Mouse (Mus musculus) liver, embryonic 16.5 days (tissue): Measurements from ENCODE around the gene Mtx1. TPM values are rescaled to one million over a fixed set of nuclear protein-coding genes. Genes with fewer than 3 reads are reported as not detected.

Experiments
- ATAC-seq: fragments of 200-750 bp; cut with Nextera tagmentation; 2 replicates; pipeline ENCODE4 v1.8.0; 2017; ENCODE audit warnings: low read depth, mild to moderate bottlenecking, moderate number of reproducible peaks, moderate library complexity
- H3K27ac ChIP-seq: fragments of 300-500 bp; sonication (generic); 2 replicates; pipeline ENCODE4 v1.5.1; 2014; ENCODE audit warnings: mild to moderate bottlenecking, low read length
- H3K27me3 ChIP-seq: fragments of 300-500 bp; sonication (generic); 2 replicates; pipeline ENCODE4 v1.6.1; 2014; ENCODE audit warnings: low read depth, low read length, mixed read lengths; ENCODE audit not compliant: control insufficient read depth, insufficient read depth
- H3K36me3 ChIP-seq: fragments of 300-500 bp; sonication (generic); 2 replicates; pipeline ENCODE4 v1.6.1; 2014; ENCODE audit warnings: mild to moderate bottlenecking; ENCODE audit not compliant: control insufficient read depth, insufficient read depth
- H3K4me1 ChIP-seq: fragments of 300-500 bp; sonication (generic); 2 replicates; pipeline ENCODE4 v1.6.1; 2014; ENCODE audit warnings: low read depth, low read length, mixed read lengths; ENCODE audit not compliant: control insufficient read depth
- H3K4me2 ChIP-seq: fragments of 300-500 bp; sonication (generic); 2 replicates; pipeline ENCODE4 v1.6.1; 2014; ENCODE audit warnings: low read depth, low read length, mixed read lengths
- H3K4me3 ChIP-seq: fragments of 300-500 bp; sonication (generic); 2 replicates; pipeline ENCODE4 v1.5.1; 2014; ENCODE audit warnings: low read depth, mild to moderate bottlenecking, low read length
- H3K9ac ChIP-seq: fragments of 300-500 bp; sonication (generic); 2 replicates; pipeline ENCODE4 v1.6.1; 2014; ENCODE audit warnings: low read depth, low read length
- H3K9me3 ChIP-seq: fragments of 300-500 bp; sonication (generic); replicated peaks from 2 replicates; pipeline ENCODE4 v1.6.1; 2016; ENCODE audit warnings: low read length; ENCODE audit not compliant: control insufficient read depth
- WGBS: fragments of 180-500 bp; shearing (Covaris S2); extraction: QIAGEN DNeasy Blood & Tissue Kit; methylation state at CpG from one replicate; pipeline ENCODE4 v1.1.7; 2014; ENCODE audit not compliant: insufficient replicate concordance; 5-methylcytosine and 5-hydroxymethylcytosine counted together
- polyA plus RNA-seq: library from polyadenylated mRNA; unstranded; fragments of >200 nt; fragmentation: Nextera tagmentation; extraction: Ambion mirVana; gene quantifications from 2 replicates; pipeline ENCODE4 v1.2.1, GENCODE M21; 2015

Gene Mtx1
- polyA plus RNA-seq, 1 experiment from 2014 or later: 94.4 TPM

DNA sequence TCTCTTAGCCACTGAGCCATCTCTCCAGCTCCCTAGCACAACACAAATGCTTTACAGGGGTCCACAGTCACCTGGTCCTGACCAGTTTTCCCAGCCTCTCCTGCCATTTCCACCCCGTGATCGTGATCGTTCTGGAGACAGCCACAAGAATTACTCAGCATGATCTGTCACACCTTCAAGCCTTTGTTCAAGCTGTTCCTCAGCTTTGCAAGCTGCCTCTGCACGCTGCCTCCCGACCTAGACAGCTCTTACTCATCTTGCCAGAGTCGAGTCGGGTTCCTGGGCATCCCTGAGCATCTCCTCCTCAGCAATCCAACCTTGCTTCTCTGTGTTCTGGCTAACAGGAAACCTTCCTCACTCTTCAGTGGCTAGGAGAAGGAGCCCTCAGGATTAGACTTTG is 32.2 kb upstream of the Mtx1 start, which contains the start of gene Dpm3:
Gene Dpm3 (plus strand): TSS at position 283 of the 400 bp plus-strand sequence.
- no peak within 1 kb of the TSS for H3K4me3 ChIP-seq
- no peaks in the 10 kb centered on the region; the same call in 1 of the 2 replicates for H3K4me1 ChIP-seq
- no peaks in the 10 kb centered on the region for H3K9me3 ChIP-seq
- no peak within 1 kb of the TSS for H3K9ac ChIP-seq
- H3K4me2 ChIP-seq: no peak within 1 kb of the TSS
- H3K27ac ChIP-seq: no peak within 1 kb of the TSS
- H3K27me3 ChIP-seq: 0 out of 2 replicates have a peak, but pooled peaks cover 2% of the 10 kb centered on the region
- WGBS: 45% methylated on average over 7 of the region's 7 CpGs
- ATAC-seq: no peak
- no peaks in the 10 kb centered on the region for H3K36me3 ChIP-seq

DNA sequence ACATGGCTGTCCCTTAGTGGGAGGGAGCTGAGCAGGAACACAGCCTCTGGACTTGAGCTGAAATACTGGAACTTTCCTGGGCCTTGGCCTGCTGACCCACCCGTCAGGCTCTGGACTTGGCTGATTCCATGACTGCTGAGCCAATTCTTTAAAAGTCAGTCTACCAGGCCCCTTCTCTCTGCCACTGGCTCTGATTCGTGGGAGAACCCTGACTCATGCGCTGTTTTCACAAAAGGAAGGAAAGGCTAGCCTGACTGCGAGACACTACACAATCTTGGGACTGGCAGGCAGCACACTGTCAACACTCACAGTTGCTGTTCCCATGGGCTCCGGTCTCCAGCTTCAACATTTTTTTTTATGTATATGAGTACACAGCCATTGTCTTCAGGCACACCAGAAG is 29.3 kb upstream of the Mtx1 start:
- H3K27me3 ChIP-seq: peaks cover 8% of the 10 kb centered on the region
- 50% methylated on average over 5 of the region's 5 CpGs for WGBS
- no peak for ATAC-seq

DNA sequence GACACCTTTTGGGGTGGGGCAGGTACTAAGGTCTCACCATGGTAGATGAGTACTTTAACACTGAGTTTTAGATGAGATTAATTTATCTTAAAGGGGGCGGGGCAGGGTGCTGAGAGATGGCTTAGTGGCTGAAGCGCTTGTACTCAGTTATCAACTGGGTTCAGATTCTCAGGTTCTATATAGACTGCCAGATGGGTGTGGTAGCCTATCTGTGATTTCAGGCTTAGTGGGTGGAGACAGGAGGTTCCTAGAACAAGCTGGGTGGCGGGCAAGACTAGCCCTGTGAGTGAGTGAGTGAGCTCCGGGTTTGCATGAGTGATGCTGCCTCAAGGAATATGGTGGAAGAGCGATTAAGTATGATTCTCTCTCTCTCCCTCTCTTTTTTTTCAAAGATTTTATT is 28.1 kb upstream of the Mtx1 start:
- Histone ChIP-seq H3K4me3 (no peak overlapping the region), H3K4me1 (peaks cover 12% of the 10 kb centered on the region), H3K4me2 (no peak overlapping the region), H3K9me3 (no peaks in the 10 kb centered on the region), H3K27me3 (peaks cover 8% of the 10 kb centered on the region), H3K36me3 (no peaks in the 10 kb centered on the region), H3K27ac (no peak overlapping the region), H3K9ac (no peak overlapping the region)
- ATAC-seq: no peak
- 46% methylated on average over 5 of the region's 5 CpGs for WGBS

More for the DNA sequence above, 29.3 kb upstream of the Mtx1 start:
- H3K9me3 ChIP-seq: no peaks in the 10 kb centered on the region
- H3K36me3 ChIP-seq: no peaks in the 10 kb centered on the region
- peaks cover 5% of the 10 kb centered on the region for H3K4me1 ChIP-seq
- H3K9ac ChIP-seq: no peak overlapping the region
- no peak overlapping the region for H3K4me2 ChIP-seq
- H3K4me3 ChIP-seq: no peak overlapping the region
- no peak overlapping the region for H3K27ac ChIP-seq

DNA sequence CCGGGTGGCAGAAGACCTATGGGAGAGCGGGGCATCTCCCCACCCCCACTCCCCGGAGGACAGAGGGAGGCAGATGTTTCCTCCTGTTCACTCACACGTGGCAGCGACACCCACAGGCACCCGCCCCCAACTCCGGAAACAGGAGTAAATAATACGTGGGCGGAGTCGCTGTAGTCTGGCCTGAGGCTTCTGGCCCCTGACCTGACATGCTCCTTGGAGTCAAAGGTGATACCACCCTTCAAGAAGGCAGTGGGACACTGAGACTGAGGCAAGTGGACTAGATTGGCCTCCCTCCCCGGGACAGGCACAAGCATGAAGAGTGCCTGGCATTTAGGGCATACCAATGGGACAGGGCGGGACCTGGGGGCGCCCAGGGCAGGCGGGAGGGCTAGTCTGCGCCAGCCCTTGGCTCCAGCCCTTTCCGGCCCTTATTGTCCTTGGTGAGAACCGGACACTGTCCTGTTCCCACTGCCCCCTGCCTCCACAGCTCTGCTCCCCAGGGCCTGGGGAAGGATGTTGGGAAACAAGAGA is 24.5 kb upstream of the Mtx1 start:
- peaks cover 17% of the 10 kb centered on the region for H3K4me1 ChIP-seq
- H3K9ac ChIP-seq: no peak overlapping the region
- no peaks in the 10 kb centered on the region for H3K36me3 ChIP-seq
- peak overlapping the region; percentile 32; the same call in 1 of the 2 replicates for H3K4me2 ChIP-seq
- WGBS: 3% methylated on average over 17 of the region's 17 CpGs
- H3K27me3 ChIP-seq: peaks cover 6% of the 10 kb centered on the region
- no peak overlapping the region for H3K27ac ChIP-seq
- ATAC-seq: peak; percentile 60
- H3K9me3 ChIP-seq: no peaks in the 10 kb centered on the region
- H3K4me3 ChIP-seq: no peak overlapping the region

DNA sequence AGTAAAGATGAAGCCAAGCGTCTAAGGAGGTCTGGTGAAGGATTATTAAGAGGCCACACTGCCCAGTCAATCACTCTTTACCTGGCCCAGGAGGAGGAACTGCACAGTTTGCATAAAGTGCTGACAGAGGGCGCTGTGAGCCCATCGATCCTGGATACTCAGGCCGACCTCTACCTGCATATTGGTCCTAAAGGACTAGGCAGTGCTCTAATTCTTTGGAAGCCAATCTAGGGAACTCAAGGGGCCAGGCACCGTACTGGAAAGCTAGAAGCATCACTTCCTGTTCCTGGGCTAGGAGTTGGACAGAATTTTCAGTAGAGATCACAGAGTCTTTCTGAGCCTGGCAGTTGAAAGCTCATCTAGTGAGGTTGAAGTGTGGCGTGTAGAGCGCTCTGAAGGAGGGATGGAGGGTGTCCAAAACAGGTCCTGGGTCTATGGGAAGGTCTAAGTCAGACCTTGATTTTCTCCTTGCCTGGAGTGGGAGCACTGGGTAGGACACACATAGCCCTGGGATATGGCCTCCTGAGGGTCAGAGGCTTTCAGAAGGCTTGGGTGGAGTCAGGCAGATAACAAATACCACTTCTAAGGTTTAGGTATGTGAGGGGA is 23.6 kb upstream of the Mtx1 start:
- Histone ChIP-seq H3K27me3 (peaks cover 8% of the 10 kb centered on the region), H3K9ac (no peak overlapping the region), H3K4me3 (no peak overlapping the region), H3K27ac (no peak overlapping the region), H3K36me3 (no peaks in the 10 kb centered on the region), H3K4me2 (no peak overlapping the region), H3K4me1 (peaks cover 23% of the 10 kb centered on the region), H3K9me3 (no peaks in the 10 kb centered on the region)
- WGBS: 15% methylated on average over 7 of the region's 7 CpGs
- no peak for ATAC-seq

DNA sequence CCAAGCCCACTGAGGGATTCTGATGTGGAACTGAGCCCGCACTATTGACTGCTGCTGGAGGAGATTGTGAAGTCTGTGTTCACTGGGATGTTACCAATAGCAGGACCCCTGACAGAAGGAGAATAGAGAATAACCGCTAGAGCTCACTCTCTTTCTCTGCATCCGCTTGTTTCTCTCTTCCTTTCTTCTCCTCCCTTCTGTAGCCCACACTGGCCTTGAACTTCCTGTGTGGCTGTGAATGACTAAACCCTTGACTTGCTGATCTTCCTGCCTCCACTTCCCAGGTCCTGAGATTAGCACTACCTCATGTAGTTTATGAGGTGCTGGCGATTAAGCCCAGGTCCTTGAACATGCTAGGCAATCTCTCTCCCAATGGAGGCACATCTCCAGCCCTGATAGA is 20.6 kb upstream of the Mtx1 start:
- H3K4me1 ChIP-seq: peaks cover 35% of the 10 kb centered on the region
- H3K4me3 ChIP-seq: no peak overlapping the region; the same call in 1 of the 2 replicates
- no peak overlapping the region for H3K9ac ChIP-seq
- peak overlapping the region; percentile 88 for H3K4me2 ChIP-seq
- no peak for ATAC-seq
- no peaks in the 10 kb centered on the region for H3K36me3 ChIP-seq
- no peaks in the 10 kb centered on the region for H3K9me3 ChIP-seq
- H3K27me3 ChIP-seq: peaks cover 25% of the 10 kb centered on the region
- WGBS: 70% methylated on average over 4 of the region's 4 CpGs
- no peak overlapping the region for H3K27ac ChIP-seq

DNA sequence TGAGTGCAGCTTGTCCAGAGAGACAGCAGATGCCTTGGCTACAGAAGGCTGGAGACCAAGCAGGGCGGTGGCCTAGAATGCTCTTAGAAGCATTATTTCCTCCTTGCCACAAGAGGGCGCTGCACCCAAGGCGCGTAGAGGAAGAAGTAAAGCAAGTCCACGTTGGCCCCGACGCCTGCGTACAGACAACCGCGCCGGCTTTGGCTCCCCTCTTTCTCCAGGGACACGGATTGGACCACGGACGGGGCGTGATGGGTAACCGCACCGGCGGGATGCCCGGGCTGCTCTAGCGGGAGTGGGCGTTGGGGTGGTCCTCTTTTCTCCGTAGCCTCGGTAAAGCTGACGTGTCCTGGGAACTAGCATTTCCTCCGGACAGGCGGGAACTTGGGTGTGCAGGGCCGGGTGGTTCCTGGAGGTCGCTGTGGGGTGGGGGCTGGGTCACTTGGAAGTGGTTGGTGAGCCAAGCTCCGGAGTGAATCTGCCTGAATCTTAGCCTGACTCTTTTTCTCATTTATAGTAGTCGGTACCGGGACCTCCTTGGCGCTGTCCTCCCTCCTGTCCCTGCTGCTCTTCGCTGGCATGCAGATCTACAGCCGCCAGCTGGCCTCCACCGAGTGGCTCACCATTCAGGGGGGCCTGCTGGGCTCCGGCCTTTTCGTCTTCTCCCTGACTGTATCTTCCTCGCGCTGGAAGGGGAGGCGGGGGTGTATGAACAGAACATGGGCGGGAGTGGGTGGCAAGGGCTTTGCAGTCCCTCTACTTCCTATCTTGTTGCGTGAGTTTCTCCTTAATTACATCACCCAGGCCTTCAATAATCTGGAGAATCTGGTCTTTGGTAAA is 19.6 kb upstream of the Mtx1 start, which contains the start of gene Trim46:
Gene Trim46 (minus strand): TSS at position 49 of the 840 bp plus-strand sequence.
- H3K4me1 ChIP-seq: peaks cover 33% of the 10 kb centered on the region
- under 1% methylated on average over 42 of the region's 42 CpGs for WGBS
- H3K9me3 ChIP-seq: no peaks in the 10 kb centered on the region
- peak within 1 kb of the TSS; percentile 41; the same call in 1 of the 2 replicates for H3K27ac ChIP-seq
- H3K4me2 ChIP-seq: peak within 1 kb of the TSS; percentile 88
- peak; percentile 57 for ATAC-seq
- H3K4me3 ChIP-seq: peak within 1 kb of the TSS; percentile 68
- H3K36me3 ChIP-seq: no peaks in the 10 kb centered on the region
- peaks cover 20% of the 10 kb centered on the region for H3K27me3 ChIP-seq
- peak within 1 kb of the TSS; percentile 68 for H3K9ac ChIP-seq

DNA sequence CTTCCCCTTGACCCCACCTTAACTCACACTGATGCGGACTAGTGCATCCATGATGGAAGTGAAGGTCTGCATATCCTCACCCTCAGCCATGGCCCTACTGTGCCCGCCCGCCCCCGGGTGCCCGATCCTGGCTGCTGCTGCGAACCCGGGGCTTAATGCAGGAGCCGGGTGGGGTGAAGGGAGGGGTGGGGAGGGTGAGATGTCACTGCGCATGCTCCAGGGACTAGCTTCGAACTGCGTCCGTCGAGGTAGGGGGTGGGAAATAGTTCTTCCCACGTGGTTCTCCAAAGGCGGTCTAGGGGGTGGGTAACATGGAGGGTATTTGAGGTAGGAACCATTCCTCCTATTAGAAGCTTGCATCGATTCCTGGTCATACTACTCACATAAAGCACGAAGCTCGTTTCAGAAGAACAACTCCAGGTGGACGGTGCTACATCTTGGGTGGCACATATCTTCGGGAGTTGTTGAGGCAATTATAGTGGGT is 18.8 kb upstream of the Mtx1 start, which contains the start of gene Krtcap2:
Gene Krtcap2 (plus strand): TSS at position 279 of the 484 bp plus-strand sequence.
- peak within 1 kb of the TSS; percentile 68 for H3K9ac ChIP-seq
- peak within 1 kb of the TSS; percentile 41; the same call in 1 of the 2 replicates for H3K27ac ChIP-seq
- no peaks in the 10 kb centered on the region for H3K36me3 ChIP-seq
- peak within 1 kb of the TSS; percentile 68 for H3K4me3 ChIP-seq
- peaks cover 25% of the 10 kb centered on the region for H3K4me1 ChIP-seq
- H3K9me3 ChIP-seq: no peaks in the 10 kb centered on the region
- WGBS: 6% methylated on average over 20 of the region's 20 CpGs
- peaks cover 20% of the 10 kb centered on the region for H3K27me3 ChIP-seq
- ATAC-seq: 0 out of 2 replicates have a peak, but pooled peaks have one; percentile 3
- H3K4me2 ChIP-seq: peak within 1 kb of the TSS; percentile 88
